Mouse (Mus musculus) cerebellum, postnatal 14 days (tissue): Measurements from ENCODE around the gene Rab35.

Source experiments
- DNase-seq, 2 experiments: peaks; one replicate each; pipeline ENCODE4 v3.0.0; 2021; ENCODE audit warnings: mixed read lengths in 2 of 2

Gene Rab35

GRCm38 (mm10) chr5:115650885-115651284, 19.2 kb downstream of the Rab35 start:
- DNase-seq = no peak

GRCm38 (mm10) chr5:115651821-115652220, 20.1 kb downstream of the Rab35 start:
- DNase-seq = no peak

- DNase-seq = peak; percentile 100
These were observed 21.2 kb downstream of the Rab35 start for GRCm38 (mm10) chr5:115652681-115653575.

- no peak for DNase-seq
These were observed 22.1 kb downstream of the Rab35 start for GRCm38 (mm10) chr5:115653776-115654175.

- no peak for DNase-seq
These were observed 25.0 kb downstream of the Rab35 start for GRCm38 (mm10) chr5:115656677-115657076.

- no peak for DNase-seq
These were observed 25.5 kb downstream of the Rab35 start for GRCm38 (mm10) chr5:115657234-115657633.

- peak in 1 of 2 experiments; percentile 5 for DNase-seq
These were observed 26.6 kb downstream of the Rab35 start for GRCm38 (mm10) chr5:115658352-115658751.

GRCm38 (mm10) chr5:115662658-115663057, 30.9 kb downstream of the Rab35 start:
- DNase-seq = no peak

- peak; percentile 75 to 83 for DNase-seq
These were observed 34.8 kb downstream of the Rab35 start for GRCm38 (mm10) chr5:115666366-115667065.

GRCm38 (mm10) chr5:115667210-115667609, 35.5 kb downstream of the Rab35 start:
- DNase-seq = no peak

- DNase-seq = no peak
These were observed 36.2 kb downstream of the Rab35 start for GRCm38 (mm10) chr5:115667894-115668293.

GRCm38 (mm10) chr5:115668986-115669385, 37.3 kb downstream of the Rab35 start:
- no peak for DNase-seq

GRCm38 (mm10) chr5:115669974-115670373, 38.3 kb downstream of the Rab35 start:
- DNase-seq = no peak

- DNase-seq = no peak
These were observed 38.7 kb downstream of the Rab35 start for GRCm38 (mm10) chr5:115670406-115670805.

- DNase-seq = peak; percentile 69 to 80
These were observed 40.1 kb downstream of the Rab35 start for GRCm38 (mm10) chr5:115671846-115672245.

- no peak for DNase-seq
These were observed 53.4 kb downstream of the Rab35 start for GRCm38 (mm10) chr5:115685126-115685525.

GRCm38 (mm10) chr5:115686716-115687115, 55.0 kb downstream of the Rab35 start:
- no peak for DNase-seq

GRCm38 (mm10) chr5:115693271-115693670, 61.6 kb downstream of the Rab35 start:
- DNase-seq = no peak

GRCm38 (mm10) chr5:115695191-115695770, 63.6 kb downstream of the Rab35 start:
- peak; percentile 74 to 83 for DNase-seq

- no peak for DNase-seq
These were observed 65.1 kb downstream of the Rab35 start for GRCm38 (mm10) chr5:115696811-115697210.
